Mouse (Mus musculus): ENCODE results near the gene Ubap2.

Ubap2 gene

GRCm38 (mm10) chr4:41274980-41275850 is at the start of gene Ubap2:
Gene Ubap2, minus strand, starts transcription at chr4:41275144.
- DNase-seq, result peak; percentile 99

- DNase-seq, result no peak
Measured at GRCm38 (mm10) chr4:41320971-41321370, 46.0 kb upstream of the Ubap2 start.

- DNase-seq, result peak; percentile 41
Measured at GRCm38 (mm10) chr4:41318267-41318666, 43.3 kb upstream of the Ubap2 start.

GRCm38 (mm10) chr4:41315173-41315572 is 40.2 kb upstream of the Ubap2 start:
- DNase-seq, result no peak

GRCm38 (mm10) chr4:41314141-41315129 is 39.5 kb upstream of the Ubap2 start, which contains the start of gene Dcaf12:
Gene Dcaf12, minus strand, starts transcription at chr4:41314889.
- DNase-seq, result peak; percentile 98

- DNase-seq, result no peak
Measured at GRCm38 (mm10) chr4:41313722-41314121, 38.8 kb upstream of the Ubap2 start.

GRCm38 (mm10) chr4:41310567-41311563 is 35.9 kb upstream of the Ubap2 start:
- peak; percentile 17 for DNase-seq

GRCm38 (mm10) chr4:41307406-41307805 is 32.5 kb upstream of the Ubap2 start:
- no peak for DNase-seq

- no peak for DNase-seq
Measured at GRCm38 (mm10) chr4:41304302-41304701, 29.4 kb upstream of the Ubap2 start.

- no peak for DNase-seq
Measured at GRCm38 (mm10) chr4:41303671-41304070, 28.7 kb upstream of the Ubap2 start.

- DNase-seq, result no peak
Measured at GRCm38 (mm10) chr4:41298976-41299375, 24.0 kb upstream of the Ubap2 start.

- no peak for DNase-seq
Measured at GRCm38 (mm10) chr4:41295960-41296359, 21.0 kb upstream of the Ubap2 start.

- DNase-seq, result no peak
Measured at GRCm38 (mm10) chr4:41295507-41295906, 20.6 kb upstream of the Ubap2 start.

- no peak for DNase-seq
Measured at GRCm38 (mm10) chr4:41293907-41294306, 19.0 kb upstream of the Ubap2 start.

- no peak for DNase-seq
Measured at GRCm38 (mm10) chr4:41289802-41290201, 14.9 kb upstream of the Ubap2 start.

GRCm38 (mm10) chr4:41286420-41286819 is 11.5 kb upstream of the Ubap2 start:
- DNase-seq, result peak; percentile 63

- DNase-seq, result no peak
Measured at GRCm38 (mm10) chr4:41284087-41284486, 9.1 kb upstream of the Ubap2 start.

GRCm38 (mm10) chr4:41275927-41276326 is 983 bp upstream of the Ubap2 start:
- DNase-seq, result no peak

GRCm38 (mm10) chr4:41274377-41274979 is 466 bp downstream of the Ubap2 start:
- DNase-seq, result no peak

- DNase-seq, result peak; percentile 64
Measured at GRCm38 (mm10) chr4:41268133-41268532, 6.8 kb downstream of the Ubap2 start.

- DNase-seq, result no peak
Measured at GRCm38 (mm10) chr4:41266350-41266749, 8.6 kb downstream of the Ubap2 start.

GRCm38 (mm10) chr4:41260691-41261090 is 14.3 kb downstream of the Ubap2 start:
- no peak for DNase-seq
